Mouse (Mus musculus) cerebellum, postnatal 25 days (tissue): ENCODE measurements around the gene Kcnj12.

Experiments used
- DNase-seq, 2 experiments: peaks; one replicate each; pipeline ENCODE4 v3.0.0; 2021; ENCODE audit warnings: mixed read lengths in 2 of 2

The Kcnj12 gene

GRCm38 (mm10) chr11:61060634-61061033 is 38.3 kb downstream of the Kcnj12 start:
- DNase-seq: no peak

GRCm38 (mm10) chr11:61062548-61063461 is 40.4 kb downstream of the Kcnj12 start:
- no peak for DNase-seq

GRCm38 (mm10) chr11:61063503-61063902 is 41.1 kb downstream of the Kcnj12 start:
- no peak for DNase-seq

- peak in 1 of 2 experiments; percentile 31 for DNase-seq
These were observed 43.3 kb downstream of the Kcnj12 start for GRCm38 (mm10) chr11:61065620-61066019.

GRCm38 (mm10) chr11:61067133-61067835 is 44.9 kb downstream of the Kcnj12 start:
- DNase-seq: peak in 1 of 2 experiments; percentile 6

GRCm38 (mm10) chr11:61068866-61069265 is 46.5 kb downstream of the Kcnj12 start:
- peak; percentile 49 to 70 for DNase-seq

- DNase-seq: no peak
These were observed 47.3 kb downstream of the Kcnj12 start for GRCm38 (mm10) chr11:61069645-61070044.

GRCm38 (mm10) chr11:61074646-61075317 is 52.4 kb downstream of the Kcnj12 start:
- no peak for DNase-seq

- peak in 1 of 2 experiments; percentile 3 for DNase-seq
These were observed 53.3 kb downstream of the Kcnj12 start for GRCm38 (mm10) chr11:61075361-61076326.

GRCm38 (mm10) chr11:61081624-61082023 is 59.3 kb downstream of the Kcnj12 start:
- DNase-seq: no peak

GRCm38 (mm10) chr11:61090195-61090594 is 67.8 kb downstream of the Kcnj12 start:
- peak; percentile 39 to 52 for DNase-seq

- DNase-seq: peak in 1 of 2 experiments; percentile 15
These were observed 68.8 kb downstream of the Kcnj12 start for GRCm38 (mm10) chr11:61091192-61091591.

GRCm38 (mm10) chr11:61091642-61092262 is 69.4 kb downstream of the Kcnj12 start:
- peak; percentile 84 to 91 for DNase-seq

GRCm38 (mm10) chr11:61098046-61098445 is 75.7 kb downstream of the Kcnj12 start:
- DNase-seq: no peak

- no peak for DNase-seq
These were observed 80.3 kb downstream of the Kcnj12 start for GRCm38 (mm10) chr11:61102397-61103339.

- peak; percentile 86 to 95 for DNase-seq
These were observed 82.0 kb downstream of the Kcnj12 start for GRCm38 (mm10) chr11:61104241-61104901.

- DNase-seq: no peak
These were observed 86.6 kb downstream of the Kcnj12 start for GRCm38 (mm10) chr11:61108911-61109361.

GRCm38 (mm10) chr11:61109707-61110106 is 87.3 kb downstream of the Kcnj12 start:
- DNase-seq: no peak

GRCm38 (mm10) chr11:61110113-61110512 is 87.7 kb downstream of the Kcnj12 start:
- DNase-seq: no peak

- no peak for DNase-seq
These were observed 88.6 kb downstream of the Kcnj12 start for GRCm38 (mm10) chr11:61110928-61111327.
